Mouse (Mus musculus) CH12.LX (cell line): Measurements from ENCODE around the gene Cdc42ep1. TPM values are rescaled to one million over a fixed set of nuclear protein-coding genes. Genes with fewer than 3 reads are reported as not detected.
A peak's percentile ranks its signal among the peaks of the same experiment; 100 is the strongest.

Experiments used
- DNase-seq: peaks from one replicate; pipeline ENCODE4 v3.0.0-alpha.2; 2013; ENCODE audit errors: extremely low read depth
- H3K27ac ChIP-seq: 2 replicates; pipeline ENCODE4 v1.5.1; 2012; ENCODE audit warnings: low read depth, mild to moderate bottlenecking, control low read depth, moderate library complexity; ENCODE audit not compliant: insufficient read depth
- H3K27me3 ChIP-seq: replicated peaks from 2 replicates; pipeline ENCODE3; 2012; ENCODE audit warnings: inconsistent platforms
- H3K36me3 ChIP-seq, 2 experiments: replicated peaks in 1 of 2; 2 replicates each; pipeline versions ENCODE3 to v1.6.1; 2012; ENCODE audit warnings: inconsistent platforms in 1 of 2, low read length in 1 of 2, mild to moderate bottlenecking in 1 of 2, mixed read lengths in 1 of 2, moderate library complexity in 1 of 2; ENCODE audit not compliant: control insufficient read depth in 1 of 2, insufficient read depth in 1 of 2
- H3K4me1 ChIP-seq, 2 experiments: 2 replicates each; pipeline ENCODE4 v1.6.1; 2012; ENCODE audit warnings: inconsistent platforms in 1 of 2, moderate library complexity in 1 of 2; ENCODE audit not compliant: insufficient read depth in 2 of 2, control insufficient read depth in 1 of 2
- H3K4me2 ChIP-seq: 2 replicates; pipeline ENCODE4 v1.6.1; 2012; ENCODE audit warnings: low read depth, mild to moderate bottlenecking, control low read depth; ENCODE audit not compliant: poor library complexity, insufficient read depth, severe bottlenecking
- H3K4me3 ChIP-seq, 3 experiments: fragments of 150-350 bp in 1 of 3; sonication (generic) in 1 of 3; replicated peaks in 1 of 3; 2 replicates each; pipeline versions ENCODE3 to v1.5.1; 2011 to 2012; ENCODE audit warnings: low read depth in 2 of 3, low read length in 2 of 3, mild to moderate bottlenecking in 2 of 3, moderate library complexity in 2 of 3, control low read depth in 1 of 3, improper control_type of control experiment in 1 of 3, inconsistent platforms in 1 of 3, mixed read lengths in 1 of 3; ENCODE audit not compliant: poor library complexity in 1 of 3
- H3K79me2 ChIP-seq: replicated peaks from 2 replicates; pipeline ENCODE4 v1.6.1; 2012; ENCODE audit warnings: mild to moderate bottlenecking, moderate library complexity; ENCODE audit not compliant: control insufficient read depth, poor library complexity, insufficient read depth, severe bottlenecking; ENCODE audit errors: extremely low read depth
- H3K9ac ChIP-seq: 2 replicates; pipeline ENCODE4 v1.6.1; 2012; ENCODE audit warnings: low read depth, mild to moderate bottlenecking, control low read depth, moderate library complexity; ENCODE audit not compliant: insufficient read depth
- H3K9me3 ChIP-seq: replicated peaks from 2 replicates; pipeline ENCODE3; 2012; ENCODE audit warnings: low read length, inconsistent platforms, mixed read lengths
- BHLHE40 ChIP-seq: IDR thresholded peaks from 2 replicates; pipeline ENCODE4 v1.6.1; 2011; ENCODE audit warnings: mild to moderate bottlenecking, low read depth, low read length, improper control_type of control experiment
- CHD2 ChIP-seq: IDR thresholded peaks from 2 replicates; pipeline ENCODE4 v1.6.1; 2011; ENCODE audit warnings: low read length, improper control_type of control experiment
- E2F4 ChIP-seq: IDR thresholded peaks from 2 replicates; pipeline ENCODE4 v1.6.1; 2011; ENCODE audit warnings: low read depth, low read length, improper control_type of control experiment; ENCODE audit not compliant: insufficient replicate concordance
- ELF1 ChIP-seq: IDR thresholded peaks from 2 replicates; pipeline ENCODE4 v1.6.1; 2014; ENCODE audit warnings: low read depth, mild to moderate bottlenecking, inconsistent platforms, low read length, improper control_type of control experiment
- EP300 ChIP-seq: IDR thresholded peaks from 2 replicates; pipeline ENCODE4 v1.6.1; 2011; ENCODE audit warnings: low read length, improper control_type of control experiment
- HCFC1 ChIP-seq: IDR thresholded peaks from 2 replicates; pipeline ENCODE4 v1.6.1; 2012; ENCODE audit warnings: low read depth, mild to moderate bottlenecking, inconsistent platforms, low read length, improper control_type of control experiment
- IRF4 ChIP-seq: IDR thresholded peaks from 2 replicates; pipeline ENCODE4 v1.6.1; 2014; ENCODE audit warnings: low read depth, mild to moderate bottlenecking, inconsistent platforms, low read length, improper control_type of control experiment
- JUN ChIP-seq: IDR thresholded peaks from 2 replicates; pipeline ENCODE4 v1.6.1; 2011; ENCODE audit warnings: low read depth, mild to moderate bottlenecking, low read length, improper control_type of control experiment, moderate library complexity; ENCODE audit not compliant: insufficient read depth
- JUND ChIP-seq: conservative IDR thresholded peaks from 2 replicates; pipeline ENCODE4 v1.6.1; 2011; ENCODE audit warnings: low read depth, low read length, improper control_type of control experiment
- MAFK ChIP-seq: IDR thresholded peaks from 2 replicates; pipeline ENCODE4 v1.6.1; 2011; ENCODE audit warnings: low read length, improper control_type of control experiment; ENCODE audit not compliant: insufficient replicate concordance
- MEF2A ChIP-seq: IDR thresholded peaks from 2 replicates; pipeline ENCODE4 v1.6.1; 2014; ENCODE audit warnings: low read depth, mild to moderate bottlenecking, inconsistent platforms, low read length, improper control_type of control experiment, borderline replicate concordance
- MYC ChIP-seq: IDR thresholded peaks from 2 replicates; pipeline ENCODE4 v1.6.1; 2011; ENCODE audit warnings: low read depth, mild to moderate bottlenecking, improper control_type of control experiment, low read length
- NELFE ChIP-seq: IDR thresholded peaks from 2 replicates; pipeline ENCODE4 v1.6.1; 2011; ENCODE audit warnings: low read depth, low read length, improper control_type of control experiment
- NRF1 ChIP-seq: IDR thresholded peaks from 2 replicates; pipeline ENCODE4 v1.6.1; 2014; ENCODE audit warnings: low read depth, mild to moderate bottlenecking, inconsistent platforms, low read length, improper control_type of control experiment, moderate library complexity
- PAX5 ChIP-seq: IDR thresholded peaks from 2 replicates; pipeline ENCODE4 v1.6.1; 2012; ENCODE audit warnings: low read length, inconsistent platforms, mixed read lengths
- POLR2A ChIP-seq: IDR thresholded peaks from 2 replicates; pipeline ENCODE4 v1.6.1; 2011; ENCODE audit warnings: low read depth, mild to moderate bottlenecking, improper control_type of control experiment, low read length
- POLR2AphosphoS2 ChIP-seq: IDR thresholded peaks from 2 replicates; pipeline ENCODE4 v1.6.1; 2011; ENCODE audit warnings: low read depth, low read length, improper control_type of control experiment
- RCOR1 ChIP-seq: conservative IDR thresholded peaks from 2 replicates; pipeline ENCODE4 v1.6.1; 2012; ENCODE audit warnings: low read depth, mild to moderate bottlenecking, inconsistent platforms, low read length, improper control_type of control experiment
- SIN3A ChIP-seq: IDR thresholded peaks from 2 replicates; pipeline ENCODE4 v1.6.1; 2012; ENCODE audit warnings: low read length, improper control_type of control experiment, inconsistent platforms
- SMC3 ChIP-seq: IDR thresholded peaks from 2 replicates; pipeline ENCODE4 v1.6.1; 2011; ENCODE audit warnings: low read depth, low read length, improper control_type of control experiment
- TBP ChIP-seq: conservative IDR thresholded peaks from 2 replicates; pipeline ENCODE4 v1.6.1; 2011; ENCODE audit warnings: low read depth, low read length, improper control_type of control experiment
- ZMIZ1 ChIP-seq: IDR thresholded peaks from 2 replicates; pipeline ENCODE4 v1.6.1; 2012; ENCODE audit warnings: low read depth, mild to moderate bottlenecking, inconsistent platforms, low read length, improper control_type of control experiment
- ZNF384 ChIP-seq: IDR thresholded peaks from 2 replicates; pipeline ENCODE4 v1.6.1; 2012; ENCODE audit warnings: low read depth, low read length, improper control_type of control experiment, inconsistent platforms
- dilution Hi-C: fragments of 300-500 bp; cut with MboI; formaldehyde crosslinking; loops from 2 replicates; pipeline ENCODE4 v1.14.3; 2020; ENCODE audit warnings: low sequenced_read_pairs; ENCODE audit not compliant: extremely low pct_unique_long_range_greater_than_20kb, extremely low pct_ligation_motif_present
- in situ Hi-C: fragments of 300-500 bp; cut with MboI; formaldehyde crosslinking; loops from 3 replicates; pipeline ENCODE4 v1.14.3; 2019; ENCODE audit warnings: low sequenced_read_pairs, low pct_ligation_motif_present, low pct_unique_long_range_greater_than_20kb, mixed read lengths
- polyA plus RNA-seq: library from polyadenylated mRNA; unstranded; fragments of >175 nt; gene quantifications from 2 replicates; pipeline ENCODE4 v1.2.1, GENCODE M21; 2012; ENCODE audit warnings: low read depth; ENCODE audit not compliant: insufficient read length
- total RNA-seq, 2 experiments: library from RNA; depleted of rRNA; stranded (reverse); fragments of 300-350 nt in 1 of 2; fragments of >200 nt in 1 of 2; gene quantifications; 2 replicates each; pipeline ENCODE4 v1.2.3; 2012 to 2014

The Cdc42ep1 gene
- total and polyA plus RNA-seq, 3 experiments, result not detected

DNA sequence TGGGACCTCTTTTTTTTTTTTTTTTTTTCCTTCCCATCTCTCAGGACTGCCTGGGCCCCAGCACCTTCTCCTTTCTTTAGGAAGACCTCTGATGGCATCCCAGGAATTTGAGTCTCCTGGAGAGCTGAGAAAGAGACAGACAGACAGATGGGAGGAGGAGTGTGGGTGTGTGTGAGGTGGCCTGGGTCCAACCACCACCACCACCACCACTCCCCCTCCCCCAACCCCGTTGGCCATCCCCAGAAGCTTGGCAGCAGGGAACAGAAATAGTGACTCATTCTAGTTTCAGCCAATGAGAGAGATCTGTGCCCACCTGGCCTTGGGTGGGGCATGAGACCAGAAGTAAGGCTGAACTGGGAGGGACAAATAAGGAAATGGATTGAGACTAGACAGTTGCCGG lies 35.8 kb upstream of the Cdc42ep1 start:
- in situ Hi-C loops, result no loop called here

DNA sequence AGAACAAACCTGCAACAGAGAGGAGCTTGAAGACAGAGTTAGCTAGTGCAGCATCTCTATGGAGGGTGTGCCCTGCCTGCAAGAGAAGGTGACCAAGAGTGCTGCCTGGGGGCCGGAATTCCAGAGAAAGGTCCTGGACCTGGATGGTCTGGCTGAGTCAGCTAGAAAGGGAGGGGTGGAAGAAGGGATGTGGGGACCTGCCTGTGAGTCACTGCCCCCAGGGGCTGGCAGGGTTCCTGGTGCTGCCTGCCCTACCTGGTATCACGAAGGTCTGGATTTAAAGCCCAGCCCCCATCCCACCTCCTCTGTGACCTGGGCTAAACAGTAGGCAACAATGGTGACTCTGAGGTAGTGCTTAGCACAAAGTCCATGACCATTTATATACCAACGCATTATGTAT lies 35.3 kb upstream of the Cdc42ep1 start:
- H3K27ac ChIP-seq, result no peak overlapping the region
- H3K4me2 ChIP-seq, result no peak overlapping the region
- no peaks in the 10 kb centered on the region for H3K79me2 ChIP-seq
- H3K4me3 ChIP-seq, result no peak overlapping the region
- no peak for DNase-seq
- H3K27me3 ChIP-seq, result peaks cover 84% of the 10 kb centered on the region
- H3K36me3 ChIP-seq, result no peaks in the 10 kb centered on the region
- peaks cover 21 to 39% of the 10 kb centered on the region in 2 experiments for H3K4me1 ChIP-seq
- dilution Hi-C loops (no loop called here), in situ Hi-C loops (no loop called here)
- H3K9me3 ChIP-seq, result peaks cover 3% of the 10 kb centered on the region
- no peak for TF ChIP-seq SMC3
- H3K9ac ChIP-seq, result no peak overlapping the region

More for the DNA sequence above, 35.8 kb upstream of the Cdc42ep1 start:
- no peaks in the 10 kb centered on the region for H3K79me2 ChIP-seq
- H3K27me3 ChIP-seq, result peaks cover 89% of the 10 kb centered on the region
- no peak overlapping the region for H3K27ac ChIP-seq
- DNase-seq, result no peak
- TF ChIP-seq ZNF384, result 0 out of 2 replicates have a peak, but pooled peaks have one; percentile 12
- no peak for TF ChIP-seq TBP
- TF ChIP-seq JUN, result no peak
- no peak for TF ChIP-seq SIN3A
- TF ChIP-seq CHD2, result peak; percentile 46; the same call in 1 of the 2 replicates
- H3K9me3 ChIP-seq, result peaks cover 4% of the 10 kb centered on the region
- H3K4me3 ChIP-seq, result no peak overlapping the region
- no peak overlapping the region for H3K4me2 ChIP-seq
- no peak overlapping the region for H3K9ac ChIP-seq
- no peaks in the 10 kb centered on the region for H3K36me3 ChIP-seq
- dilution Hi-C loops, result no loop called here
- peaks cover 21 to 39% of the 10 kb centered on the region in 2 experiments for H3K4me1 ChIP-seq

DNA sequence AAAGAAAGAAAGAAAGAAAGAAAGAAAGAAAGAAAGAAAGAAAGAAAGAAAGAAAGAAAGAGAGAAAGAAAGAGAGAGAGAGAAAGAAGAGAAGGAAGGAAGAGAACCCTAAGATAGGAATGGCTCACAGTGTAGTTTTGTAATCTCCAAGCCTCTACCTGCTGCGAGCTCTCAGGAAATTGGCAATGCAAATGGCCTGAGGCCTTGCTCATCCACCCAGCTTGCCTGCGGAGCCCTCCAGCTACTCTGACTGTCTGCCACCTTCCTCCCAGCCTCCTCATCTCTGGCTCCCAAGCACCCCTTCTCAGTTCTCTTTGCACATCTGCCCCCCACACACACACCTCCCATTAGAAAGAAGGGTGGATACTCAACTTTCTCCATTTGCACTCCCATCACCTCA lies 33.4 kb upstream of the Cdc42ep1 start:
- H3K4me2 ChIP-seq, result no peak overlapping the region
- H3K27ac ChIP-seq, result no peak overlapping the region
- TF ChIP-seq MAFK (no peak), E2F4 (no peak), PAX5 (no peak), IRF4 (no peak), POLR2A (no peak), ZMIZ1 (no peak), NELFE (no peak), MEF2A (no peak), ELF1 (no peak), BHLHE40 (no peak), JUND (no peak), TBP (no peak), MYC (no peak), JUN (no peak), POLR2AphosphoS2 (no peak), HCFC1 (no peak), SMC3 (no peak), NRF1 (no peak), EP300 (no peak), RCOR1 (no peak)
- no peak overlapping the region for H3K9ac ChIP-seq
- H3K36me3 ChIP-seq, result no peaks in the 10 kb centered on the region
- in situ Hi-C loops, result no loop called here
- peaks cover 76% of the 10 kb centered on the region for H3K27me3 ChIP-seq
- no peak overlapping the region for H3K4me3 ChIP-seq
- H3K4me1 ChIP-seq, result peaks cover 6 to 20% of the 10 kb centered on the region in 2 experiments
- no peaks in the 10 kb centered on the region for H3K9me3 ChIP-seq
- no peak for DNase-seq
- H3K79me2 ChIP-seq, result no peaks in the 10 kb centered on the region
- dilution Hi-C loops, result no loop called here
